Mouse (Mus musculus) ES-E14 (cell line): ENCODE measurements around the gene Gtf2h4. TPM values are rescaled to one million over a fixed set of nuclear protein-coding genes. Genes with fewer than 3 reads are reported as not detected.

Experiments used
- DNase-seq: peaks from one replicate; pipeline ENCODE4 v3.0.0-alpha.2; 2013; ENCODE audit warnings: low read depth, low spot score
- H3K27ac ChIP-seq: 2 replicates; pipeline ENCODE4 v1.5.1; 2012; ENCODE audit warnings: low read depth, mild to moderate bottlenecking, low read length, moderate library complexity, mixed read lengths; ENCODE audit not compliant: poor library complexity, insufficient read depth, severe bottlenecking
- H3K36me3 ChIP-seq: 2 replicates; pipeline ENCODE4 v1.6.1; 2012; ENCODE audit warnings: mild to moderate bottlenecking, low read length, moderate library complexity, mixed read lengths; ENCODE audit not compliant: control insufficient read depth, poor library complexity, insufficient read depth, severe bottlenecking
- H3K4me1 ChIP-seq, 2 experiments: fragments of 150-350 bp in 1 of 2; sonication (generic) in 1 of 2; 2 replicates each; pipeline ENCODE4 v1.6.1; 2012; ENCODE audit warnings: low read length in 2 of 2, mild to moderate bottlenecking in 1 of 2, mixed read lengths in 1 of 2; ENCODE audit not compliant: control insufficient read depth in 2 of 2, insufficient read depth in 2 of 2, poor library complexity in 1 of 2
- H3K4me3 ChIP-seq, 2 experiments: fragments of 150-350 bp in 1 of 2; sonication (generic) in 1 of 2; 2 replicates each; pipeline ENCODE4 v1.5.1; 2012; ENCODE audit warnings: low read length in 2 of 2, low read depth in 1 of 2, mild to moderate bottlenecking in 1 of 2, mixed read lengths in 1 of 2; ENCODE audit not compliant: insufficient read depth in 1 of 2, poor library complexity in 1 of 2, severe bottlenecking in 1 of 2
- H3K9ac ChIP-seq: 2 replicates; pipeline ENCODE4 v1.6.1; 2012; ENCODE audit warnings: low read depth, mild to moderate bottlenecking, low read length, mixed read lengths; ENCODE audit not compliant: poor library complexity, insufficient read depth, severe bottlenecking
- H3K9me3 ChIP-seq: fragments of 150-350 bp; sonication (generic); 2 replicates; pipeline ENCODE4 v1.6.1; 2012; ENCODE audit warnings: low read depth, mild to moderate bottlenecking, low read length; ENCODE audit not compliant: control insufficient read depth, insufficient read depth
- CHD2 ChIP-seq: IDR thresholded peaks from 2 replicates; pipeline ENCODE4 v1.6.1; 2014; ENCODE audit warnings: mild to moderate bottlenecking, low read depth, low read length, inconsistent platforms
- HCFC1 ChIP-seq: IDR thresholded peaks from 2 replicates; pipeline ENCODE4 v1.6.1; 2012; ENCODE audit warnings: low read length, inconsistent platforms, borderline replicate concordance; ENCODE audit not compliant: insufficient read depth
- MAFK ChIP-seq: IDR thresholded peaks from 2 replicates; pipeline ENCODE4 v1.6.1; 2014; ENCODE audit warnings: mild to moderate bottlenecking, low read depth, low read length, inconsistent platforms; ENCODE audit not compliant: insufficient read depth
- ZC3H11A ChIP-seq: IDR thresholded peaks from 2 replicates; pipeline ENCODE4 v1.6.1; 2012; ENCODE audit warnings: low read depth, mild to moderate bottlenecking, inconsistent platforms, low read length, borderline replicate concordance
- ZNF384 ChIP-seq: IDR thresholded peaks from 2 replicates; pipeline ENCODE4 v1.6.1; 2012; ENCODE audit warnings: low read depth, low read length, inconsistent platforms
- in situ Hi-C, 2 experiments: fragments of 600-800 bp; cut with MboI; formaldehyde crosslinking; loops; one replicate each; pipeline ENCODE4 v1.15.1; 2025; ENCODE audit warnings: low sequenced_read_pairs in 2 of 2, inconsistent platforms in 1 of 2; ENCODE audit not compliant: unreplicated experiment in 2 of 2
- total RNA-seq: library from RNA; depleted of rRNA; stranded (reverse); fragments of 300-350 nt; gene quantifications from 2 replicates; pipeline ENCODE4 v1.2.3, GENCODE M21; 2012

Gene Gtf2h4
- total RNA-seq, 1 experiment: 75.3 TPM

DNA sequence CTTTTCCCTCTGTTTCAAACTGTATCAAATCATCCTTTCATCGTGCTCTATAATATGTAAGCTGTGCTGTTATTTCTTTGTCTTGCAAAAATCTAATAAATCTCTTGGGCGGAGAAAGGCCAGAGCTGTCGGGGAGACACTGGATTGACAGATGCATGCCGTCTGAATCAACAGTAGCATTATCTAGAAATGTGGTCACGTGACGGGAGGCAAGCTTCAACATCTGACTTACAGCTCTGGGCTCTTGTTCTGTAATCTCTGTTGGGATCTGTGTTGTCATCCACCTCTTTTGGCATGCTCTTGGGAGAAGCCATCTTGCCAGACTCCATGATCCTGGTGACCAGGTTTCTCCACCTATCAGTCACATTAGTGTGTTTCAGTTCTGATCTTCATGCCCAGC is 43.5 kb upstream of the Gtf2h4 start:
- no peak for DNase-seq
- peaks cover 4 to 28% of the 10 kb centered on the region in 2 experiments; a peak in 3 of 4 replicates for H3K4me1 ChIP-seq
- H3K9me3 ChIP-seq: no peaks in the 10 kb centered on the region
- in situ Hi-C loops: no loop called here
- no peak overlapping the region for H3K9ac ChIP-seq
- TF ChIP-seq MAFK (no peak), ZNF384 (no peak), ZC3H11A (no peak), CHD2 (no peak), HCFC1 (no peak)
- H3K27ac ChIP-seq: no peak overlapping the region
- H3K36me3 ChIP-seq: no peaks in the 10 kb centered on the region
- H3K4me3 ChIP-seq: no peak overlapping the region

DNA sequence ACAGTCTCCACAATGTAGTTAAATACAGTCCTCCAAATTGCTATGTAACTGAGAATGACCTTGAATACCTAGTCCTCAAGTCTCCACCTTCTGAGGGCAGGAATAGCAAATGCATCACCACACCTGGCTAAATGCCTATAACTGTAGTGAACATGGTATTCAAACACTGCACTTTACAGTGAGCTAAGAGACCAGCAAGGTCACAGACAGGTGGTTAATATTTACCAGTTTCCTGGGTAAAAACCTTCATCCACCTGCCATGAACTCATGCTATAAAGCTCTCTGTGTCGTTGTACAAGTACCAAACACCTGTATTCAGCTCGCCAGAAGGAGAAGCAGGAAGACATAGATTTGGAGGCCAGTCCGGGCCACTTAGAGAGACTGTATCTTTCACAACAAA is 42.6 kb upstream of the Gtf2h4 start:
- H3K9ac ChIP-seq: no peak overlapping the region
- H3K4me3 ChIP-seq: no peak overlapping the region
- no peak for TF ChIP-seq HCFC1
- no peak for TF ChIP-seq CHD2
- TF ChIP-seq MAFK: no peak
- TF ChIP-seq ZC3H11A: no peak
- no peak for TF ChIP-seq ZNF384
- in situ Hi-C loops: no loop called here
- H3K9me3 ChIP-seq: no peaks in the 10 kb centered on the region
- no peak overlapping the region for H3K27ac ChIP-seq
- H3K4me1 ChIP-seq: peaks cover 1 to 21% of the 10 kb centered on the region in 2 experiments; a peak in 2 of 4 replicates
- no peak for DNase-seq
- no peaks in the 10 kb centered on the region for H3K36me3 ChIP-seq

DNA sequence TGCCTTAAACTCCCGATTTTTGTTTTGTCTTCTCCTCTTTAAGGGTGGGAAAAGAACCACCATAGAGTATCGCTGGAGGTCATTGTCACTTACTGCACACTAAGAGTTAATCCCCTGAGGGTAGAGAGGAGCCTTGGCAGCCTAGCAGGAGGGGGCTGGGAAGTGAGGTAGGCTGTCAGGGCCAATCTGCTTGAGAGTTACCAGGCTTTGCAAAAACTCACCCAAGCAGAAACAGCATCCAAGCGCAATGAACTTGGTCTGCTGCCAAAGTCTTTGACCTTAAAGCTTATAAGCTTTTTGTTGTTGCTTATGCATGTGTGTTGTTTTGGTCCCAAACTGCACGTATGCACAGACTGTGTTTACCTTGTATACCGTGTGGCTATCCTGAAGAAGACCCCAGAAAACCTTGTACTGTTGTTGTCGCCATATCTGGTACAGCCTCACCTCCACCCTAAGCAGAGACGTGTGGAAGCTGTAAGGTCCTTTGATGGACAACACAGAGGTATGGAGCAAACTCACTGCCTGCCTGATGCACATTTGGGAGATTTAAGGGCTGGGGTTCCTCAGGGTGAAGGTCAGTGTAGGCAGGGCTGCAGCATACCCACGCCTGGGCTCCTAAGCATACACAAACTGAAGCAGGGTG is 37.3 kb upstream of the Gtf2h4 start:
- Histone ChIP-seq H3K36me3 (no peaks in the 10 kb centered on the region), H3K4me1 (peaks cover 2 to 12% of the 10 kb centered on the region in 2 experiments; a peak in 3 of 4 replicates), H3K9ac (no peak overlapping the region), H3K4me3 (no peak overlapping the region), H3K27ac (no peak overlapping the region), H3K9me3 (no peaks in the 10 kb centered on the region)
- no peak for DNase-seq
- TF ChIP-seq ZNF384 (no peak), HCFC1 (no peak), ZC3H11A (no peak), MAFK (no peak), CHD2 (no peak)
- in situ Hi-C loops: no loop called here

DNA sequence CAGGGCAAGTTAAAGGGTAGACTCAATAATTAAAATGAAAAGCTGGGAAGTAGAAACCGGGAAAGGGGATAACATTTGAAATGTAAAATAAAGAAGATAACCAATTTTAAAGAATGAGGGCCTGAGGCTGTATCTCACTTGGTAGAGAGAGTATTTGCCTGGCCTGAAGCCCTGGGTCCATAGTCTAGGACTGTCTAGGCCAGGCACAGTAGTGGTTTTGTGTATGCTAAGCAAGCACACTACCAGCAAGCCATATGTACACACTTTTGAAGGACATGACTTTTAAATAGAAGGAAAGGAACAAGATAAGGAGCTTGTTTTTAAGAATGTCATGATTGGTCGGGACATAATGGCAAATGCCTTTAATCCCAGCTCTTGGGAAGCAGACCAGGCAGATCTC is 35.1 kb upstream of the Gtf2h4 start:
- Histone ChIP-seq H3K36me3 (no peaks in the 10 kb centered on the region), H3K27ac (no peak overlapping the region), H3K4me1 (peaks cover 2 to 21% of the 10 kb centered on the region in 2 experiments; a peak in 3 of 4 replicates), H3K9me3 (no peaks in the 10 kb centered on the region), H3K4me3 (no peak overlapping the region), H3K9ac (no peak overlapping the region)
- no peak for DNase-seq
- in situ Hi-C loops: no loop called here
- no peak for TF ChIP-seq ZC3H11A
- no peak for TF ChIP-seq CHD2
- TF ChIP-seq ZNF384: no peak
- no peak for TF ChIP-seq HCFC1
- TF ChIP-seq MAFK: no peak

DNA sequence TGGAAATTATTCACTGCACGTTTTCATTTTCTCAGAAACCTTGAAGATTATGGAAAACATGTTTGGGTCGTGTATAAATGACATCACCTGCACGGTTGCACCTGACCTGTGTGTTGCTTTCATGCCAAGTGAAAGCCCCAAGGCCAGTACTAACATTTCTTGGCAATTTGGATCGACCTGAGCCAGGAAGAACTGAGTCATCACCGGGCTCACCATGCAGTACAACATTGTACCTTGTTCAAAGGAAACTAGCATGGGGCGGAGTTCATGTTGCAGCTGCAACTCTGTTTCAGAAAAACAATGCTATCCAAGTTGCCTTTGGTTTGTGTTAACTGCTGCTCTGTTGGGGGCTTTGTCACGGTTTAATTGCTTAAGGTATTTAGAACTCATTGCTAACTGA is 34.4 kb upstream of the Gtf2h4 start:
- H3K27ac ChIP-seq: no peak overlapping the region
- H3K4me1 ChIP-seq: peaks cover 2 to 24% of the 10 kb centered on the region in 2 experiments; a peak in 3 of 4 replicates
- TF ChIP-seq CHD2: no peak

More for the DNA sequence above, 34.4 kb upstream of the Gtf2h4 start:
- H3K36me3 ChIP-seq: no peaks in the 10 kb centered on the region
- in situ Hi-C loops: no loop called here
- no peaks in the 10 kb centered on the region for H3K9me3 ChIP-seq
- H3K4me3 ChIP-seq: no peak overlapping the region
- DNase-seq: no peak
- no peak overlapping the region for H3K9ac ChIP-seq
